Mouse (Mus musculus) liver, embryonic 14.5 days (tissue): ENCODE results near the gene Atp6v0a4.

Source experiments
- CTCF ChIP-seq: IDR thresholded peaks from 2 replicates; pipeline ENCODE4 v1.5.1; 2016; ENCODE audit warnings: antibody characterized with exemption, low read depth, control low read depth
- EP300 ChIP-seq: IDR thresholded peaks from 2 replicates; pipeline ENCODE4 v1.6.1; 2016; ENCODE audit warnings: antibody characterized with exemption, low read depth

GRCm38 (mm10) chr6:38159576-38159975, 35.2 kb upstream of the Atp6v0a4 start:
- TF ChIP-seq CTCF (no peak), EP300 (no peak)
